Mouse (Mus musculus) kidney, adult 8-10 months (tissue): ENCODE results near the gene Pla2g4d.

ENCODE experiments used
- DNase-seq, 2 experiments: peaks; one replicate each; pipeline ENCODE4 v3.0.0; 2022

Gene Pla2g4d

GRCm38 (mm10) chr2:120288995-120289394 is at the start of gene Pla2g4d:
Pla2g4d (minus strand) TSS chr2:120289197.
- no peak for DNase-seq

GRCm38 (mm10) chr2:120337886-120338285 is 48.9 kb upstream of the Pla2g4d start:
- no peak for DNase-seq

- DNase-seq: no peak
Observed at GRCm38 (mm10) chr2:120331575-120331974, 42.6 kb upstream of the Pla2g4d start.

GRCm38 (mm10) chr2:120315077-120315476 is 26.1 kb upstream of the Pla2g4d start:
- DNase-seq: no peak

GRCm38 (mm10) chr2:120314487-120314886 is 25.5 kb upstream of the Pla2g4d start:
- no peak for DNase-seq

GRCm38 (mm10) chr2:120313976-120314375 is 25.0 kb upstream of the Pla2g4d start, which contains the start of gene Pla2g4f:
Pla2g4f (minus strand) TSS chr2:120314165.
- no peak for DNase-seq

- no peak for DNase-seq
Observed at GRCm38 (mm10) chr2:120312276-120312825, 23.4 kb upstream of the Pla2g4d start.

GRCm38 (mm10) chr2:120304113-120304512 is 15.1 kb upstream of the Pla2g4d start:
- DNase-seq: no peak

- no peak for DNase-seq
Observed at GRCm38 (mm10) chr2:120301076-120301475, 12.1 kb upstream of the Pla2g4d start.

- no peak for DNase-seq
Observed at GRCm38 (mm10) chr2:120299866-120300265, 10.9 kb upstream of the Pla2g4d start.

GRCm38 (mm10) chr2:120296160-120296559 is 7.2 kb upstream of the Pla2g4d start:
- no peak for DNase-seq

GRCm38 (mm10) chr2:120291471-120292078 is 2.6 kb upstream of the Pla2g4d start:
- no peak for DNase-seq

GRCm38 (mm10) chr2:120288401-120288800 is 596 bp downstream of the Pla2g4d start:
- no peak for DNase-seq

- DNase-seq: no peak
Observed at GRCm38 (mm10) chr2:120285639-120286038, 3.4 kb downstream of the Pla2g4d start.

GRCm38 (mm10) chr2:120284705-120285104 is 4.3 kb downstream of the Pla2g4d start:
- DNase-seq: no peak

GRCm38 (mm10) chr2:120284094-120284493 is 4.9 kb downstream of the Pla2g4d start:
- DNase-seq: no peak

GRCm38 (mm10) chr2:120283550-120283949 is 5.4 kb downstream of the Pla2g4d start:
- no peak for DNase-seq

- DNase-seq: no peak
Observed at GRCm38 (mm10) chr2:120281221-120281620, 7.8 kb downstream of the Pla2g4d start.

GRCm38 (mm10) chr2:120279961-120280360 is 9.0 kb downstream of the Pla2g4d start:
- peak; percentile 11 to 57 for DNase-seq

GRCm38 (mm10) chr2:120276951-120277350 is 12.0 kb downstream of the Pla2g4d start:
- DNase-seq: no peak

- no peak for DNase-seq
Observed at GRCm38 (mm10) chr2:120268635-120269034, 20.4 kb downstream of the Pla2g4d start.

- no peak for DNase-seq
Observed at GRCm38 (mm10) chr2:120265523-120265922, 23.5 kb downstream of the Pla2g4d start.

- no peak for DNase-seq
Observed at GRCm38 (mm10) chr2:120264858-120265257, 24.1 kb downstream of the Pla2g4d start.

- no peak for DNase-seq
Observed at GRCm38 (mm10) chr2:120262876-120263275, 26.1 kb downstream of the Pla2g4d start.

- no peak for DNase-seq
Observed at GRCm38 (mm10) chr2:120261346-120261745, 27.7 kb downstream of the Pla2g4d start.
